Mouse (Mus musculus) erythroblast, embryonic 14.5 days (primary cell): ENCODE data around the gene Olfr1347. TPM values are rescaled to one million over a fixed set of nuclear protein-coding genes. Genes with fewer than 3 reads are reported as not detected.

Experiments
- H3K27me3 ChIP-seq: 2 replicates; pipeline ENCODE4 v1.6.1; 2012; ENCODE audit warnings: inconsistent platforms; ENCODE audit not compliant: control insufficient read depth
- H3K36me3 ChIP-seq: 2 replicates; pipeline ENCODE4 v1.6.1; 2012; ENCODE audit warnings: mild to moderate bottlenecking, inconsistent platforms; ENCODE audit not compliant: control insufficient read depth
- H3K4me1 ChIP-seq: 2 replicates; pipeline ENCODE4 v1.6.1; 2012; ENCODE audit warnings: inconsistent platforms; ENCODE audit not compliant: control insufficient read depth
- H3K4me3 ChIP-seq: replicated peaks from 2 replicates; pipeline ENCODE3; 2012; ENCODE audit warnings: moderate library complexity, mild to moderate bottlenecking, inconsistent platforms
- H3K9me3 ChIP-seq: 2 replicates; pipeline ENCODE4 v1.6.1; 2012; ENCODE audit warnings: low read length, inconsistent platforms, mixed read lengths; ENCODE audit not compliant: control insufficient read depth
- GATA1 ChIP-seq: IDR thresholded peaks from 2 replicates; pipeline ENCODE4 v1.6.1; 2012; ENCODE audit warnings: low read length, inconsistent platforms, mixed read lengths
- TAL1 ChIP-seq: IDR thresholded peaks from 3 replicates; pipeline ENCODE4 v1.6.1; 2012; ENCODE audit warnings: low read length, inconsistent platforms, mixed read lengths
- polyA plus RNA-seq: library from polyadenylated mRNA; stranded (reverse); fragments of >175 nt; gene quantifications from 2 replicates; pipeline ENCODE4 v1.2.3, GENCODE M21; 2012

Olfr1347 gene
- polyA plus RNA-seq, 1 experiment, result not detected

DNA sequence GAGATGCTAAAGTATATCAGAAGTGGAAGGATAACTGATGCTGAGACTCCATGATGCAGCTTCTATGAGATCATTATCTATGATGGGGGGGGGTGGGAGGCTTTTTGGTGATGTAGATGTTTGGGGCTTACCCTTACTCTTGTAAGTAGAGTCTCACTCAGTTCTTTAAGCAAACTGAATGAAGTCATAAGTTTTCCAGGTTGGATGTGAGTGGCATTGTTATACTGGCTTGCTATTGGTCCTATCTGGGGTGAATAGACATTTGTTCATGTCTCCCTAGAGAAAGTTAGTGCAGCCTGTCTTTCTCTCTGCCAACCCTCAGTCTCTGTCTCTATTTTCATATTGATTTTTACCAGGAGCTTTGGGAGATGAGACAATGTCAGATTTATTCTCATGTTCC, 43.7 kb downstream of the Olfr1347 start, which contains the start of gene Olfr1336:
TSS of gene Olfr1336 (plus strand) at position 301 of the 400 bp plus-strand sequence.
- TF ChIP-seq TAL1 (no peak), GATA1 (no peak)
- H3K4me3 ChIP-seq, result no peak within 1 kb of the TSS
- H3K36me3 ChIP-seq, result no peaks in the 10 kb centered on the region
- H3K4me1 ChIP-seq, result no peaks in the 10 kb centered on the region
- H3K27me3 ChIP-seq, result no peaks in the 10 kb centered on the region
- H3K9me3 ChIP-seq, result peaks cover 3% of the 10 kb centered on the region

- H3K4me1 ChIP-seq, result no peaks in the 10 kb centered on the region
- no peak for TF ChIP-seq GATA1
- TF ChIP-seq TAL1, result no peak
- H3K27me3 ChIP-seq, result no peaks in the 10 kb centered on the region
- no peaks in the 10 kb centered on the region for H3K36me3 ChIP-seq
- no peak overlapping the region for H3K4me3 ChIP-seq
- H3K9me3 ChIP-seq, result peaks cover 3% of the 10 kb centered on the region; the same call in 1 of the 2 replicates
Observed at GRCm38 (mm10) chr7:6447771-6448170, 51.8 kb downstream of the Olfr1347 start.

GRCm38 (mm10) chr7:6441173-6441572, 58.4 kb downstream of the Olfr1347 start:
- Histone ChIP-seq H3K4me3 (no peak overlapping the region), H3K9me3 (peaks cover 9% of the 10 kb centered on the region), H3K4me1 (no peaks in the 10 kb centered on the region), H3K36me3 (no peaks in the 10 kb centered on the region), H3K27me3 (no peaks in the 10 kb centered on the region)
- no peak for TF ChIP-seq TAL1

DNA sequence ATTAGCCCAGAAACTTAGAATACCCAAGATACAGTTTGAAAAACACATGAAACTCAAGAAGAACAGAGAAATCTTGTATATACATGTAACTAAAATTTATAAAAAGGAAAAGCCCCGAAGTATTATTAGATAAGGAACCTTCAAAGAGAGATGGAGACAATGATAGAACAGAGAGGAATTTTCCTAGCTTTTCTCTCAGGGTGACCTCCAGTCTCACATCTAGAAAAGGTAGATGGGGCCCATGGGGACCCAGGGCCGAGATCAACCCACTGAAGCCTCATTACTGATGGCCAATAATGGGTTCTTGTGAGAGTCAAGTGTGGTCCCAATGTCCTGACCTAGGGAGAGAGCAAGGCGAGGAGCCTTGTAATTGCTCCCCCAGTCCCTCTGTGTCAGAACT, 61.2 kb downstream of the Olfr1347 start, which contains the start of gene Olfr1344:
TSS of gene Olfr1344 (plus strand) at position 301 of the 400 bp plus-strand sequence.
- Histone ChIP-seq H3K4me1 (no peaks in the 10 kb centered on the region), H3K9me3 (peaks cover 9% of the 10 kb centered on the region), H3K4me3 (no peak within 1 kb of the TSS), H3K27me3 (no peaks in the 10 kb centered on the region), H3K36me3 (no peaks in the 10 kb centered on the region)
- TF ChIP-seq TAL1 (no peak), GATA1 (no peak)

Other genes starting within 250 kb of the Olfr1347 start
- gene Epp13, start 247.0 kb downstream of the Olfr1347 start, polyA plus RNA-seq, result not detected in 2 replicates
- 0.06 and 0.07 TPM in 2 replicates for gene Zfp667, start 213.2 kb downstream of the Olfr1347 start, polyA plus RNA-seq
- gene Zfp583, start 168.5 kb downstream of the Olfr1347 start, polyA plus RNA-seq, result 0.02 TPM in 1 of 2 replicates, not detected in the other
- gene Gm3854, start 156.0 kb downstream of the Olfr1347 start, polyA plus RNA-seq, result not detected in 2 replicates
- not detected in 2 replicates for gene Zfp78, start 136.5 kb downstream of the Olfr1347 start, polyA plus RNA-seq
- 0.01 TPM in 1 of 2 replicates, not detected in the other for gene Zfp28, start 116.5 kb downstream of the Olfr1347 start, polyA plus RNA-seq
- gene Smim17, start 101.0 kb downstream of the Olfr1347 start, polyA plus RNA-seq, result not detected in 2 replicates
- not detected in 2 replicates for gene Gm20715, start 89.5 kb downstream of the Olfr1347 start, polyA plus RNA-seq
- gene Olfr1344, start 61.1 kb downstream of the Olfr1347 start, polyA plus RNA-seq, result not detected in 2 replicates
- gene Olfr1336, start 43.6 kb downstream of the Olfr1347 start, polyA plus RNA-seq, result 0.01 TPM in 1 of 2 replicates, not detected in the other
- not detected in 2 replicates for gene Olfr1346, start 32.7 kb downstream of the Olfr1347 start, polyA plus RNA-seq
- gene Olfr5, start 12.8 kb downstream of the Olfr1347 start, polyA plus RNA-seq, result not detected in 2 replicates
- not detected in 2 replicates for gene Olfr1348, start 9.0 kb upstream of the Olfr1347 start, polyA plus RNA-seq
- not detected in 2 replicates for gene Olfr1349, start 23.2 kb upstream of the Olfr1347 start, polyA plus RNA-seq
- not detected in 2 replicates for gene Olfr1350, start 65.1 kb upstream of the Olfr1347 start, polyA plus RNA-seq
- not detected in 2 replicates for gene Zim1, start 196.7 kb upstream of the Olfr1347 start, polyA plus RNA-seq
- 0.13 and 0.17 TPM in 2 replicates for gene Peg3, start 230.7 kb upstream of the Olfr1347 start, polyA plus RNA-seq
- 0.02 TPM in 2 replicates for gene Usp29, start 230.8 kb upstream of the Olfr1347 start, polyA plus RNA-seq